Mouse (Mus musculus) lung, embryonic 14.5 days (tissue): ENCODE results near the gene Bbx. TPM values are rescaled to one million over a fixed set of nuclear protein-coding genes. Genes with fewer than 3 reads are reported as not detected.

Source experiments
- ATAC-seq: fragments of 200-750 bp; cut with Nextera tagmentation; 2 replicates; pipeline ENCODE4 v1.8.0; 2017; ENCODE audit warnings: mild to moderate bottlenecking, moderate TSS enrichment, moderate library complexity; ENCODE audit not compliant: insufficient read depth
- DNase-seq: peaks from one replicate; pipeline ENCODE4 v3.0.0-alpha.2; 2015
- H3K27ac ChIP-seq: fragments of 300-500 bp; sonication (generic); 2 replicates; pipeline ENCODE4 v1.5.1; 2014; ENCODE audit warnings: low read depth, mild to moderate bottlenecking, moderate library complexity
- H3K27me3 ChIP-seq: fragments of 300-500 bp; sonication (generic); 2 replicates; pipeline ENCODE4 v1.6.1; 2014; ENCODE audit warnings: low read length, control low read depth; ENCODE audit not compliant: insufficient read depth
- H3K36me3 ChIP-seq: fragments of 300-500 bp; sonication (generic); 2 replicates; pipeline ENCODE4 v1.6.1; 2014; ENCODE audit warnings: control low read depth; ENCODE audit not compliant: insufficient read depth
- H3K4me1 ChIP-seq: fragments of 300-500 bp; sonication (generic); 2 replicates; pipeline ENCODE4 v1.6.1; 2014; ENCODE audit warnings: antibody characterized with exemption, control low read depth; ENCODE audit not compliant: insufficient read depth
- H3K4me2 ChIP-seq: fragments of 300-500 bp; sonication (generic); 2 replicates; pipeline ENCODE4 v1.6.1; 2014; ENCODE audit warnings: mild to moderate bottlenecking
- H3K4me3 ChIP-seq: fragments of 300-500 bp; sonication (generic); 2 replicates; pipeline ENCODE4 v1.5.1; 2014; ENCODE audit warnings: low read depth, low read length
- H3K9ac ChIP-seq: fragments of 300-500 bp; sonication (generic); 2 replicates; pipeline ENCODE4 v1.6.1; 2014
- H3K9me3 ChIP-seq: fragments of 300-500 bp; sonication (generic); 2 replicates; pipeline ENCODE4 v1.6.1; 2016; ENCODE audit warnings: low read depth, low read length, control low read depth
- CTCF ChIP-seq: IDR thresholded peaks from 2 replicates; pipeline ENCODE4 v1.5.1; 2016; ENCODE audit warnings: antibody characterized with exemption, low read depth
- WGBS: fragments of 180-500 bp; shearing (Covaris S2); extraction: QIAGEN DNeasy Blood & Tissue Kit; methylation state at CpG from one replicate; pipeline ENCODE4 v1.1.7; 2014; 5-methylcytosine and 5-hydroxymethylcytosine counted together
- polyA plus RNA-seq: library from polyadenylated mRNA; unstranded; fragments of >200 nt; fragmentation: Nextera tagmentation; extraction: Ambion mirVana; gene quantifications from 2 replicates; pipeline ENCODE4 v1.2.1, GENCODE M21; 2014

The Bbx gene
- polyA plus RNA-seq, 1 experiment from 2014 or later = 40.5 TPM

DNA sequence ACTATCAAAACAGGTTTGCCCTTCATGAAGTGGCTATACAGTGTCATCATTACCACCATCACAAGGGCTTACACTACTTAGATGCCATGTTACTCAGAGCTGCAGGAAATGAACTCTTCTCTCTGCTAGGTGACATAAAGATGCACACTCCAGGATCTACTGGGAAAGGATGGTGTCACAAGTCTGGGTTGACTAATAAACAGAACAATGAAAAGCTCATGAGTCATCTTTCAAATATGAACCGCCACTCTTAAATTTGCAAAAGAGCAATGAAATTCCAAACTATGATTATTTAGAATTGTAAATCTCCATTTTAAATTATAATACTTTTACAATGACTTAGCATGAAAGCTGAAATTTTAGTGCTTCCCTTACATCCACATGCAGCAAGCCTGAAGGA is 129.6 kb downstream of the Bbx start:
- no peak for TF ChIP-seq CTCF
- H3K4me1 ChIP-seq = no peaks in the 10 kb centered on the region
- no peak overlapping the region for H3K4me2 ChIP-seq
- ATAC-seq (no peak), DNase-seq (no peak)
- no peak overlapping the region for H3K9ac ChIP-seq
- no peaks in the 10 kb centered on the region for H3K36me3 ChIP-seq
- 95% methylated on average over 1 of the region's 1 CpGs for WGBS
- H3K4me3 ChIP-seq = no peak overlapping the region
- H3K27me3 ChIP-seq = no peaks in the 10 kb centered on the region
- no peak overlapping the region for H3K27ac ChIP-seq
- no peaks in the 10 kb centered on the region for H3K9me3 ChIP-seq

DNA sequence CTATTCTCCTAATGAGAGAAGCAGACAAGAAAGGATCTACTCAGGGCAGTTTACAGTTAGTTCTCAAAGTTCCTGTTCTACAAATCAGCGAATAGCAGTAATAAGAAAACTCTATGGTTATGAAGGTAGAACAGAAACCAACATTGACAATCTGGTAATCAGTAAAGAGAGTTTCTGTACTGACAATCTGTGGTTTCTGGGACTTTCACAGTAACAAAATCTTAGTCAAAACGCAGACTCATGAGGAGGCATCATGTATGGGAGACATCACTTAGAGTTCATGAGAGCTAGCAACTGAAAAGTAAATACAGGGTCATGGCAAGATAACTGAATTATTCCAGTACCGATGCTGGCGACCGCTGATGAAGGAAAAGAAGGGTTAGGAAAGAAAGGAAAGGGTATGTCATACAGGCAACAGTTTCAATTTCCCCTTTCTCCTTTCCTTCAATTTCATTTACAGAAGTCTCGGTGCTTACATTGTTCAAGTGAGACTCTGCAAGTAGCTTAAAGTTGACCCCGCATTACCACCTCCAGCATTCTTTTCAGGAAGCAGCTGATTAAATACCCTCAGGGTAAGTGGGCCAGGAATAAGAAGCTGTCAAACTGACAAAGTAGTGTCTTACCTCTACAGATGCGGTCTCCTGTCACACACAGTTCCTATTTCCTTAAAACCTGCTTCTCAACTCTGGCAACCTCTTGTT is 133.3 kb downstream of the Bbx start:
- H3K4me1 ChIP-seq = no peaks in the 10 kb centered on the region
- no peaks in the 10 kb centered on the region for H3K9me3 ChIP-seq
- no peaks in the 10 kb centered on the region for H3K36me3 ChIP-seq
- WGBS = 54% methylated on average over 8 of the region's 8 CpGs
- no peak overlapping the region for H3K27ac ChIP-seq
- ATAC-seq (no peak), DNase-seq (no peak)
- no peak overlapping the region for H3K4me2 ChIP-seq
- H3K9ac ChIP-seq = no peak overlapping the region
- no peak overlapping the region for H3K4me3 ChIP-seq
- no peak for TF ChIP-seq CTCF
- no peaks in the 10 kb centered on the region for H3K27me3 ChIP-seq

DNA sequence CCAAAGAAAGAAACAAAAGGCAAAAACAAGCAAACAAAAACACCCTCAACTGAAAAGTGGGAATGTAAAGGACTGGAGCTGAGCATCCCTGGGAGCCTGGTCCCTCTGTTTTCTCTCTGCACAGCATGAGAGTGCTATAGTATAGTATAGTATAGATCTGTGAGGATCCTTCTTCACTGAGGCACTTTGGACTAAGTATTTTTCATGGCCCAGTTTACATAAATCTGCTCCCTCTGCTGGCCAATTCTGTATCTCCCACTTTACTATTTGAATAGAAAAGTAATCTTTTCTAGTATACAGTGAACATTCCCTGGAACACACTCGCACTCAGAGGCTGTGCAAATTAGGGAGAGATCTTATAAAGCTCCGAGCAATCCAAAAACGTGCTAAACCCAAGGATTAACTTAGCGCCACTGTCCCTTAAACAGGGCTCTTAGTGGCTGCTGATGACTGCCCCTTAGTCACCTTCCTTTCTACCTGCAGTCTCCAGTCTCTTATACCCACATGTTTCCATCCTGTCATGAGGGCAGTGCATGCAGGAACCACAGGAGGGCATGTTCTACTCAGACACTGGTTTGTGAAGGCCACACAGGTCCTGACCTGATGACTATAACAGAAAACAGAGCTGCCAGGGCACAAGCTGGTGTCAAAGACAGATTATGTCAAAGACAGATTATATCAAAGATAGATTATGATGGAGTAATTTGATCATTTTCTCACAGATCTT is 138.5 kb downstream of the Bbx start:
- DNase-seq = peak; percentile 83
- WGBS = 71% methylated on average over 4 of the region's 4 CpGs
- no peaks in the 10 kb centered on the region for H3K36me3 ChIP-seq
- no peak for ATAC-seq
- H3K27ac ChIP-seq = no peak overlapping the region
- H3K4me1 ChIP-seq = no peaks in the 10 kb centered on the region
- no peak overlapping the region for H3K4me3 ChIP-seq
- H3K9ac ChIP-seq = no peak overlapping the region
- TF ChIP-seq CTCF = peak; percentile 45
- no peak overlapping the region for H3K4me2 ChIP-seq
- H3K27me3 ChIP-seq = no peaks in the 10 kb centered on the region
- no peaks in the 10 kb centered on the region for H3K9me3 ChIP-seq

DNA sequence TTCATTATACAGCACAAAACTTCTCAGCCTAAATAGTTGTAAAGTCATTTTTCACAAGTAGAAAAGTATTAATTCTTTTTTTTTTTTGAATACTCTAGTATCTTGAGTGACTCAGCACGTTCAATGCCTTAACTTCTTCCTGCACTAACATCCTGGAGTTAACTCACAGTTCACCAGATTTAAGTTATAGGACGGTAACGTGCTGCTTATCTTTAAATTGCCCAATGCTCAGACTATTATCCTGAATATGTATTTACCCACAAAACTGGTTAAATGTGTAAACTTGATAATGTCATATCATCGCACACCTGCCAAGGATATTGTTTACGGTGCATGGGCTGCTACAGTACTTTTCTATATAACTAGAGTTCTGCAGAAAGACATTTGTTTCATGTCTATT is 139.4 kb downstream of the Bbx start:
- Histone ChIP-seq H3K27me3 (no peaks in the 10 kb centered on the region), H3K9me3 (no peaks in the 10 kb centered on the region), H3K4me1 (no peaks in the 10 kb centered on the region), H3K27ac (no peak overlapping the region), H3K9ac (no peak overlapping the region), H3K36me3 (no peaks in the 10 kb centered on the region), H3K4me2 (no peak overlapping the region), H3K4me3 (no peak overlapping the region)
- ATAC-seq = no peak
- 82% methylated on average over 5 of the region's 5 CpGs for WGBS
- TF ChIP-seq CTCF = no peak
- no peak for DNase-seq

DNA sequence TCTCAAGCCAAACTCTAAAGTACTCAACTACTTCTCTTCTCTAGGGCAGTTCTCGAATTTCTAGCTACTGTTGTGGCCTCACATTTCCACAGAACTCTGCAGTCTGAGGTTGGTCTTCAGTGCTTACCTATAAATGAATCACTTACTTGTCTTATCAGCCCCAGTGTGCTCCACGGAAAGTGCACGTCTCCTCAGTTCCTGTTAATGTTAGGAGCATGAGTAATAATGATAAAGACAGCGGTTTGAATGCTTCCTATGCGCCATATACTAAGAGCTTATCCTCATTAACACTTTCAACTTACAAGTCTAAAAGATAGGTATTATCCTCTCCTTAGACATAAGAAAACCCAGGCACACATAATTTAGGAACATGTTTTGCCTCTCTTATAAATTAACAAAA is 142.4 kb downstream of the Bbx start:
- H3K36me3 ChIP-seq = no peaks in the 10 kb centered on the region
- no peak for TF ChIP-seq CTCF
- no peaks in the 10 kb centered on the region for H3K27me3 ChIP-seq
- H3K4me1 ChIP-seq = no peaks in the 10 kb centered on the region
- no peak overlapping the region for H3K4me2 ChIP-seq
- 52% methylated on average over 5 of the region's 5 CpGs for WGBS
- DNase-seq (no peak), ATAC-seq (no peak)
- H3K9ac ChIP-seq = no peak overlapping the region
- no peaks in the 10 kb centered on the region for H3K9me3 ChIP-seq
- H3K27ac ChIP-seq = no peak overlapping the region
- no peak overlapping the region for H3K4me3 ChIP-seq

DNA sequence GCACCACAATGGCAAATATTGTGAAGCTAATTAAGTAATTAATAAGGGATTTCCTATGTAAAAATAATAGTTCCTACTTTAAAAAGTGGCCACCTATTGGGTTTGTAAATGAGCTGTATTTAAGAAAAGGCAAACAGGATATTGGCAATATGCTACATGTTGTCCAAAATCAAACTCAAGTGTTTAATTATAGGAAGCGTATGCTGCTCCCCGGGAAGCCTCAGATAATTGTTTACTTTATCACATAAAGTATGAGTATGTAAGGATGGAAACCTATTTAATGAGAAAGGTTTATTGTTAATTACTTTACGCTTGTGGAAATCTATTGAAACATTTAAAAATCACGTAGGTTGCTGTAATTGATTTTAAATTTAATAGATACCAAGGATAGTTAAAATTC is 159.4 kb downstream of the Bbx start:
- WGBS = 71% methylated on average over 4 of the region's 4 CpGs
- Histone ChIP-seq H3K9me3 (no peaks in the 10 kb centered on the region), H3K9ac (no peak overlapping the region), H3K4me2 (no peak overlapping the region), H3K36me3 (0 out of 2 replicates have a peak, but pooled peaks cover 2% of the 10 kb centered on the region), H3K4me1 (no peaks in the 10 kb centered on the region), H3K4me3 (no peak overlapping the region), H3K27ac (no peak overlapping the region), H3K27me3 (no peaks in the 10 kb centered on the region)
- no peak for DNase-seq
- TF ChIP-seq CTCF = no peak
- no peak for ATAC-seq

DNA sequence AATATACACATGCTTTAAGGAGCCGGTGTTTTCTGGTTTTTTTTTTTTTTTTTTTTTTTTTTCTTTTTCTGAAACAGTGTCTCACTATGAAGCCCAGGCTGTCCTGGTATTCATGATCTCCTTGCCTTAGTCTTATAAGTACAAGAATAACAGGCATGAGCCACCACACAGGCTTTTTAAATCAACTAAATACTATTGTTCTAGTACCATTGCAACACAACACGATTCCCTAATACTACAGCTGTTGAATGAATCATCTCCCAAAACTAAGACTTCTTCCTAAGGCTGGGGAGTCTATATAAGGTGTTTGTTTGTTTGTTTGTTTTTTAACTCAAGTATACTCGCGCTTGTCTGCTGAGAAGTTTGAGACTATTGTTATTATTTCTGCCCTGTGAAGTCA is 169.5 kb downstream of the Bbx start:
- no peak for ATAC-seq
- DNase-seq = no peak
- peaks cover 4% of the 10 kb centered on the region; the same call in 1 of the 2 replicates for H3K36me3 ChIP-seq
- WGBS = 82% methylated on average over 4 of the region's 4 CpGs
- H3K4me3 ChIP-seq = no peak overlapping the region
- no peak overlapping the region for H3K4me2 ChIP-seq
- no peaks in the 10 kb centered on the region for H3K9me3 ChIP-seq
- TF ChIP-seq CTCF = no peak
- H3K9ac ChIP-seq = no peak overlapping the region
- H3K27ac ChIP-seq = no peak overlapping the region
- H3K27me3 ChIP-seq = no peaks in the 10 kb centered on the region
- no peaks in the 10 kb centered on the region for H3K4me1 ChIP-seq
